Mouse (Mus musculus): ENCODE measurements around the gene Tnfsfm13.

Tnfsfm13 gene

DNA sequence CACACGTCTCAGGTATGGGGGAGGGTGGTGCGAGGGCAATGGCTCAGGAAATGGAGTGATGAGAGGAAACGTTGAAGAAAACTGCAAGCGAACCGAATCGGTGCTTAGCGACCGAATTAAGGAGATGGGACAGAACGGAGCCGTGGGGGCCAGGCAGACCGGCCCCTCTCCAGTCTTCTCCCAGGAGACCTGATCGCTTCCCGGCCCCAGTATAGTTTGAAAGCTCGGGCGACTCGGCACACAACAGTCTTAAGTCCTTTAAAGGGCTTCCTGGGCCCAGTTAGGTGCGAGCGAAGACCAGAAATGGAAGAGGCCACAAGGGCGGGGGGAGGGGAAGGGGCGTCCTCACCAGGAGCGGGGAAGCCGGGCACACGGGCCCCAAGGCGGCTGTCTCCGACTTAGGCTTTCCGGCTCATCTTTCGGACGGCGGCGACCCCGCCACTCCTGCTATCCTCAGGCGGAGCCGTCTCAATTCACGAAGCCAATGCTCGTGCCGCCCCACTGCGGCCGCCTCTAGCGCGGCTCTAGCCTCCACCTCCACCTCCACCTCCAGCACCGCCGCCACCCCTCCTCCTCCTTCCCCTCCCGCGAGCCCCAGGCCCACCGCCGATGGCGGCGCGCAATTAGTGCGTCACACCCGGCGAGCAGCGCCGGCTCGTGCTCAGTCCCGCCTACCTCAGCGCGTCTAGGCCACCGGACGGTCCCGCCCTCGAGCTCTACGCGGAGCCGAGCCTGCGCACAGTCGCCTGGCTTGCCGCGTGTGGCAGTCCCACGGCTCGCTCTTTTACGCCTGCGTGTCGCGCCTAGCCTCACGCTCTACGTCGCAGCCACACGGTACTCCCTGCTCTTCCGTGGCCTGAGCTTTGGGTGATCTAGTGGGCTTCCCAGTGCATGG, 14.3 kb downstream of the Tnfsfm13 start, which contains the start of gene Senp3:
Gene Senp3 (minus strand): TSS at position 771 of the 895 bp plus-strand sequence.
- peak; percentile 97 for DNase-seq (ENCODE audit: low spot score)

- no peak for DNase-seq (ENCODE audit: low spot score)
These were observed 15.6 kb downstream of the Tnfsfm13 start for GRCm38 (mm10) chr11:69680136-69680855.

- DNase-seq (ENCODE audit: low spot score), result no peak
These were observed 16.8 kb downstream of the Tnfsfm13 start for GRCm38 (mm10) chr11:69679144-69679543.

DNA sequence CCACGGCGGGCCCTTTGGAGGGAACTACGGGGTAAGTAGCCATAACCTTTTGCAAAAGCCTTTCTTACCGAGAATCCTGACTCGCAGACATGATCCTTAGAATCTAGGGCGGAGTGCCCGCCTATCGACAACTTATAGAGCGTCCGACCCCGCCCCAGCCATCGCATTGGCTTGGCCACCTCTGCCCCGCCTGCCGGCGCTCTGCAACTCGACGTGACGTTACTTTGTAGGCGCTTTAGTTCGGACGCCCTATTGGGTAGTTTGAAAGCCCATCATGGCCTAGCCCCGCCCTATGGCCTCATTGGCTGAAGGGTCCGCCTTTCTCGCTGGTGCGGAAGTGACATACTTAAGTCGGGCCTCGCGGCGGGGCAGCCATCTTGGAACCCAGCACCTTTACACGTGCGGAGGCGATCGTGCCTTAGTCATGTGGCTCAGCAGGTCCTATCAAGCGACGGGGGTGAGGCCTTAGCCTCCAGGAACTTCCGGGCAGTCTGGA, 23.6 kb downstream of the Tnfsfm13 start, which contains the start of gene Eif4a1:
Gene Eif4a1 (minus strand): TSS at position 213 of the 496 bp plus-strand sequence.
- DNase-seq (ENCODE audit: low spot score), result peak; percentile 100

- peak; percentile 75 for DNase-seq (ENCODE audit: low spot score)
These were observed 24.2 kb downstream of the Tnfsfm13 start for GRCm38 (mm10) chr11:69671726-69672124.

- DNase-seq (ENCODE audit: low spot score), result peak; percentile 93
These were observed 24.8 kb downstream of the Tnfsfm13 start for GRCm38 (mm10) chr11:69670786-69671725.

DNA sequence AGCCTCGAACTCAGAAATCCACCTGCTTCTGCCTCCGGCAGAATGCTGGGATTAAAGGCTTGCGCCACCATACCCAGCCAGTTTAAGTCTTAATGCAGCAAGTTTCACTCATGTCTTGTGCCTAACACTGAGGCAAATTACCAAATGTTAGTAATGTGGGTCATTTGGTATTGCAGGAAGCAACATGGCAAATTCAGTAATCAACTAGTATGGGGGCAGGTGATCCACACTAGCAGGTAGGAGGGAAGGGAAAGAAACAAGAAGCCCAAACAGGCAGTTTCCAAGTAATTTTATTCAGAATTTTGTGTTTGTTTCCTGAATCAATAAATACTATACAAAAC, 29.3 kb downstream of the Tnfsfm13 start:
- DNase-seq (ENCODE audit: low spot score), result no peak

GRCm38 (mm10) chr11:69665961-69666664, 29.8 kb downstream of the Tnfsfm13 start, which contains the start of gene Cd68:
Gene Cd68 (minus strand): TSS chr11:69666153.
- DNase-seq (ENCODE audit: low spot score), result no peak

GRCm38 (mm10) chr11:69665457-69665960, 30.4 kb downstream of the Tnfsfm13 start:
- DNase-seq (ENCODE audit: low spot score), result no peak

GRCm38 (mm10) chr11:69664841-69665240, 31.1 kb downstream of the Tnfsfm13 start:
- no peak for DNase-seq (ENCODE audit: low spot score)

DNA sequence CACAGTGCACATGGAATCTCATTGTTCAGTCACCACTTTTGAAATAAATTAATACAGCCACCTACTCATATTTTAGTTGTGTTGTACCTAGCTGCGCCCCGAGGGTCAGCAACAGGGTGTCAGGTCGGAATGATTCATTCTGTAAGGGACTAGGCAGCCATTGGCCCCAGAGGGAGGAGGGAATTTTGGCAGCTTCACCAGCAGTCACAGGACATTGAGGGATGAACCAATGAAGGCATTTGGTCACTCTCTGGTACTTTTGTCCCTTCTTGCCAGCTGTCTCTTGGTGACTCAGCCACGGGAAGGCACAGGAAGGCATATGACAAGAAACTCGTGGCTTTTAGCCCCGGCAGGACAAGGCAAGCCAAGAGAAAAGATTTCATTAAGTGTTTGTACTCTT, 32.1 kb downstream of the Tnfsfm13 start:
- no peak for DNase-seq (ENCODE audit: low spot score)

DNA sequence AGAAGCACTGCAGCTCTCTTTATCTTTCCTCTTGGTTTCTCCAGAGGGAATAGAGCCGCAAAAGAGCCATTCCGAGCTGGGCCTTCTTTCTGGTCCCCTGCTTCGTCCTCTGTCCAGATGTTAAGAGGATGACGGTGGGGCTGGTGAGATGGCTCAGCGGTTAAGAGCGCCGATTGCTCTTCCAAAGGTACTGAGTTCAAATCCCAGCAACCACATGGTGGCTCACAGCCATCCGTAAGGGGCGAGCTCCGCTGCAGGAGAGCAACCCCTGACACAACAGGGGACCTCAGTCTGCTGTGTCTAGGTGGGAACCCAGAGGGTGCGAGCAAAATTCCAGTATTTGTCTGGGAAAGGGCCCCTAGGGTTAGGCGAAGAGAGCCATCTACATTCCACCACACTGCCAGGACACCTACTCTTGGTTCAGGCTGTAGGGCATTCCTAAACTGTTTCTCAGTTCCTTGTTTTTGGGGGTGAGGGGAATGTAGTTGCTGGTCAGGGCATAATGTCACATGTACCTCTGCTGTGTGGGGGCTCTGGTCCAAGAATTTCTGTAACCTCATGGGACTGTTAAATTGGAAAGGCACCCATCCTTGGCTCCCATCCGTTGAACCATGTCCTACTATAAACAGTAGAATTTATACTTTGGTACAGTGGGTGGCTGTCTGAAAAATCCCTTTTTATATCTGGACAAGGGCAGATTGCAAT, 32.8 kb downstream of the Tnfsfm13 start:
- no peak for DNase-seq (ENCODE audit: low spot score)

DNA sequence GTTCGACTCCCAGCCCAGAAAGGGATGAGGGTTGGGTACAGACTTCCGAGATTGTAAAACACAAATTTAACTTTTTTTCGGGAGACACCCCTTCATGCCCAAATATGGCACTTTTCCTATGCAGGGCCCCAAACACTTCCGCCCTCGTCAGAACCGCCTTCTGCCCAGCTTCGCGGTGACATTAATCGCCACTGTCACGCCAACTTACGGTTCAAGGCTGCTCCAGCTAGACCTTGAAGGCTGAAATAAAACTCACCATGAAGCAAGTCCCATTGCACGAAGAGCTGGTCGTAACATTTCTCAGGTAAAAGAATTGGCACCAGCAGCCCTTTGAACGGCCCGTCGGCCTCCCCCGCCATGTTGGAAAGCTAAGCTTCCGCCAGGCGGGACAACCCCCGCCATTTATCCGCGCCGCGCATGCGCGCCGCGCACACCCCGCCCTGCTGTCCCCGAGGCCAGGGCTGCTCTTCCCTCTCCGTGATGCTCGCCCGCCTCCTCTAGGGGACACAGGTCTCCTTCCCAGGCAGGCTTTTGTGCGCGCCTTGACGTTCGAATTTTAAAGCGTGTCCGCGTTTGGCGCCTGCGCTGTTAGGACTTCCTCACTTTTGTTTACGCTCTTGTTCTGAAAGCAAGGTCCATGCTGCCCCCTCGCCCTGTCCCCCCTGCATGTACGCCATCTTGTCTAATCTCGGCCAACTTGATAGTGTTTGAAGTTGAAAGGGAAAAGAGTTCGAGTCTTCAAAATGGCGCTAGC, 33.5 kb downstream of the Tnfsfm13 start, which contains the start of gene Mpdu1:
Gene Mpdu1 (minus strand): TSS at position 430 of the 754 bp plus-strand sequence.
- peak; percentile 95 for DNase-seq (ENCODE audit: low spot score)

- peak; percentile 67 for DNase-seq (ENCODE audit: low spot score)
These were observed 34.5 kb downstream of the Tnfsfm13 start for GRCm38 (mm10) chr11:69661221-69661881.

- no peak for DNase-seq (ENCODE audit: low spot score)
These were observed 38.4 kb downstream of the Tnfsfm13 start for GRCm38 (mm10) chr11:69657462-69657881.

- DNase-seq (ENCODE audit: low spot score), result no peak
These were observed 39.1 kb downstream of the Tnfsfm13 start for GRCm38 (mm10) chr11:69656617-69657461.

- no peak for DNase-seq (ENCODE audit: low spot score)
These were observed 39.8 kb downstream of the Tnfsfm13 start for GRCm38 (mm10) chr11:69656065-69656455.
